Mouse (Mus musculus) E14TG2a.4 (cell line): ENCODE results near the gene Pmm2.

Source experiments
- CTCF ChIP-seq: conservative IDR thresholded peaks from 2 replicates; pipeline ENCODE4 v1.5.1; 2014; ENCODE audit warnings: low read length
- NANOG ChIP-seq: IDR thresholded peaks from 2 replicates; pipeline ENCODE4 v1.6.1; 2014; ENCODE audit warnings: borderline replicate concordance, low read length, mixed read lengths

DNA sequence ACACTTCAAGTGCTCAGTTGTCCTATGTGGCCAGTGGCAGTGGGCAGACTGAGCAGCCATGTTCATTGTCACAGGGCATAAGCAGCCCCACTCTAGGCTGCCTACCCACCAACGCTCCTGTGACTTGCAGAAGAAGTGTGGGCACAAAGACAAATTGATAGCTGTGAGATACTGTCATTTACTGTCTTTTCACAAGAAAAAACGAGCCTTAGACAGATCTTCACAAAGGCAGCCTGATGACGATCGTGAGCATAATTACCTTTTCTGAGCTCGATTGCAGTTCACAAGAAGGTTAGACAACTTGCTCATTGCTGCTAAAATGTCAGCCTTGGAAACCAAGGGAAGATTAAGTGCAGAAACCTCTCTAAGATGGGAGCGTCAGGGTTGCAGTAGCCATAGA lies 17.6 kb downstream of the Pmm2 start:
- TF ChIP-seq CTCF (no peak), NANOG (no peak)
